Mouse (Mus musculus): ENCODE measurements around the gene Nol6.

- TF ChIP-seq MAX (IDR thresholded peaks at IDR 0.05; ENCODE audit: low read depth) (no peak), USF1 (IDR thresholded peaks at IDR 0.05; ENCODE audit: low read depth) (no peak), MYOD1 (IDR thresholded peaks at IDR 0.05; ENCODE audit: control insufficient read depth in 1 of 3, insufficient read length in 2 of 3, low read depth in 2 of 3) (no peak), POLR2AphosphoS2 (IDR thresholded peaks at IDR 0.05; ENCODE audit: insufficient read length, low read depth) (no peak), TCF12 (IDR thresholded peaks at IDR 0.05; ENCODE audit: insufficient read depth, poor library complexity, severe bottlenecking) (no peak), REST (IDR thresholded peaks at IDR 0.05; ENCODE audit: insufficient read depth, insufficient read length) (no peak), POLR2A (IDR thresholded peaks at IDR 0.05; ENCODE audit: insufficient read length, low read depth) (no peak), E2F4 (IDR thresholded peaks at IDR 0.05; ENCODE audit: insufficient read depth) (no peak), CEBPB (IDR thresholded peaks at IDR 0.05; ENCODE audit: insufficient read depth, poor library complexity, severe bottlenecking) (no peak), TCF3 (IDR thresholded peaks at IDR 0.05; ENCODE audit: insufficient read length, low read depth) (no peak), MYOG (IDR thresholded peaks at IDR 0.05; ENCODE audit: control insufficient read depth in 1 of 3, insufficient read depth in 1 of 3, insufficient read length in 2 of 3, low read depth in 2 of 3) (no peak)
Observed at GRCm38 (mm10) chr4:41102901-41103300, 21.4 kb downstream of the Nol6 start.
